Mouse (Mus musculus) induced T-regulatory cell, adult 2 months (primary cell): Measurements from ENCODE around the gene Zfp655.
"Not testable (repeated sequence)": the region's sequence is repeated elsewhere in the genome, so short reads cannot be mapped to it uniquely, and the experiment has no call there.

Experiments used
- DNase-seq: peaks from one replicate; pipeline ENCODE4 v3.0.0-alpha.2; 2012; ENCODE audit warnings: low read depth

Zfp655 gene

DNA sequence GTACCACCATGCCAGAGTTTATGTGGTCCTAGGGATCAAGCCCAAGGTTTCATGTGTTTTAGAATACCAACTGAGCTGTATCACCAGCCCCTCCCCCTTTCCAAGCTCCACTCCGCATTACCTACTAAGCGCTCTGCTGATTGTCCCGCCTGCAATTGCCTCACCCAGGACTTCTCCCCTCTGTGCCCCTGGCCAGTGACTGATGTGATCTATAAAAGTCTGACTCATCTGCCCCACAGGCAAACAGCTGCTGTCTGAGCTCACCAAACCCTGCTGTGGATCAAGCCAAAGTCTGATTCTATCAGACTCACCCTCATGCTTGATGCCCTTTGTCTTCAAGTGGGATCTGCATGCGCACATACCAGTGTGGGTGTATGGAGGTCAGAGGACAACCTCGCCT is 8.7 kb upstream of the Zfp655 start:
- no peak for DNase-seq

DNA sequence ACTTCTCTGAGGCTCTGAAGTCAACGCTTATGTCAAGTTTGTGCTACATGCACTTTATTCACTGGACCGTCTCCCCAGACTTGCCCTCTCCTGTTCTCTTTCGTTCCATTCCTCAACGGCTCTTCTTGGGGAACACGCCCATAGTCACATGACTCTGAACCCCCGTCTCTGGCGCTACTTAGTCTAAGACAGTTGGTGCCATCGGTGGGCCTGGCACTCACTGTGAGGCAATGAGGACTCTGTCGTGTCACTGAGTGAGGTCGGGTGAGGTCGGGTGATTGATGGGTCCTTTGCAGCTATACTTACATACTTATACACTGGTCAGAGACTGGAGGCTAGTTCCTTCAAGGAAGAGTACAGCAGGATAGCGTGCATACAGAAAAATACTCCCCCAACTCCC is 8.1 kb upstream of the Zfp655 start:
- no peak for DNase-seq

DNA sequence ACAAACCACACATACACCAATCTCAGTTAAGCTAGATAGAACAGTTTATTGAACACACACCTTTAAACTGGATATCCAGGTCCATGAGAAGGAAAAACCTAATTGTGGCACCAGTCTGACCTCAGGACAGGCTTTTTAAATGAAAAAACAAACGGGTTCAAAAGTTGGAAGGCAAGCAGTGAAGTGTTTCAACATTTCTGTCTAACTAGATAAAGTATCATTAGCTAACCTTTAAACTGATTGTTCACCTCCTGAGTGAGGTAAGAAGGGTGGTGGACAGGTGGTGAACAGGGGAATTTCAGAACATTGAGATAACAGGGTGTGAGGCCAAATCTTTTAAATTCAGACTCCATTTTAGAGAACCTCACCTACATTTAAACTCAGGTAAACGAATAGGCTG is 5.1 kb upstream of the Zfp655 start:
- no peak for DNase-seq

DNA sequence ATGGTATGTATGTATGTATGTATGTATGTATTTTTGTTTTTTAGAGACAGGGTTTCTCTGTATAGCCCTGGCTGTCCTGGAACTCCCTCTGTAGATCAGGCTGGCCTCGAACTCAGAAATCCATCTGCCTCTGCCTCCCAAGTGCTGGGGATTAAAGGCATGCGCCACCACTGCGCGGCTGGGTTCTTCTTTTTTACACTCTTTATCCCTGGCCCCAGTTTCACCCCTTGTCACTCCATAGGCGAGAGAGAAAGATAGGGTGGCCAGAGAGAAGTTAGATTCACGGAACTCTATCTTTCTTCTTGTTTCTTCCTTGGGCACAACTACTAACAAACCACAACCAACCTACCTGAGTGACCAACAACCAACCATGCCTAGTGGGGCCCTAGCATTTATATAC is 2.2 kb upstream of the Zfp655 start:
- DNase-seq: not testable (repeated sequence)

DNA sequence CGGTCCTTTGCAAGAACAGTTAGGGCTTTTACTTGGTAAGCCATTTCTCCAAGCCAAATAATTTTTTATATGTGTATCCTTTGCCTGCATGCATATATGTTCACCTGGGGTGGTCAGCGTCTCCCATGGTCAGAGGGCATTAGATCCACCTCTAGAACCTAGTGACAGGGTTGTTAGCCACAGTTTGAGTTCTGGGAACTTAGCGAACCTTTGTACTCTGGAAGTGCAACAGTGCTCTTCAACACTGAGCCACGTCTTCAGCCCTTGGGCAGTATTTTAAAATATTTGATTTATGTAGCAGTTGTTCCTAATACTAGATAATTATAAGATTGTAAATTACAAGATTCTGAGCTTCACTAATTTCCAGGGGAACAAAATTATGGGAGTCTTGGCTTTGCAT is 874 bp upstream of the Zfp655 start:
- DNase-seq: no peak

DNA sequence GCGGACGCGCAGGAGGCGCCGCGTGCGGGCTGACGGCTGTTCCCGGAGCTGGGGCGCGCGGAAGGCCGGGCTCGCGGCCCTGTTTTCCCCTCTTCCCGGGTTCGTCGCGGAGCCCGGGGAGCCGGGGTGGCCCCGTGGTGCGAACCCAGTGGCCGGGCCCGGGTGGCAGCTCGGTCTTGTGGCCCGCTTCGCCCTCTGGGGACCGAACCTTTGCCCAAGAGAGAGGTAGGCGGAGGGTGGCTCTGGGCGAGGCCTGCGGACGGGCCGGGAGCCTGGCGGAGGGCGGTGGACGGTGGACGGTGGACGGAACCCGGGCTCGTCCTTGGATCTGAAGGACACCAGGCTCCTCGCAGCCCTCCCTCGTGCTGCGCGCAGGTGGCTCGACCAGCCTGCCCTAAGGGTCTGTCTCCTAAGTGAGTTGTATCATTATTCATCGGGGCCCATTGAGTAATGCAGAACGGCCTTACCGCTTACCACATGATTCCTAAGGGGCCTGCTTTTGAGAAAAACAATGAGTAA is 437 bp downstream of the Zfp655 start:
- no peak for DNase-seq

DNA sequence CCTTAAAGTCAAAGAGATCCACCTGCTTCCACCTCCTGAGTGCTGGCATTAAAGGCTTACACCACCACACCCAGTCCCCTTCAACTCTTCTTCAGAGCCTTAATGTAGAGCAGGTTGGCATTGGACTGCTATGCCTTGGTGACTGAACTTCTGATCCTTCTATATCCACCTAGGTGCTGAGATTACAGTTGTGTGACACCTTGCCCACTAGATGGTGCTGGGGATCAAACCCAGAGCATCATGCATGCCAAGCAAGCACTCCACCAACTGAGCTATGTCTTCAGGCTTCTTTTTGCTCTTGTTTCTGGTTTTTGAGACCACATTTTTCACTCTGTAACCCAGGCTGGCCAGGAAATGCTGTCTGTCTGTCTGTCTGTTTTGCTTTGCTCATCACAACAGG is 3.1 kb downstream of the Zfp655 start:
- DNase-seq: peak; percentile 73

DNA sequence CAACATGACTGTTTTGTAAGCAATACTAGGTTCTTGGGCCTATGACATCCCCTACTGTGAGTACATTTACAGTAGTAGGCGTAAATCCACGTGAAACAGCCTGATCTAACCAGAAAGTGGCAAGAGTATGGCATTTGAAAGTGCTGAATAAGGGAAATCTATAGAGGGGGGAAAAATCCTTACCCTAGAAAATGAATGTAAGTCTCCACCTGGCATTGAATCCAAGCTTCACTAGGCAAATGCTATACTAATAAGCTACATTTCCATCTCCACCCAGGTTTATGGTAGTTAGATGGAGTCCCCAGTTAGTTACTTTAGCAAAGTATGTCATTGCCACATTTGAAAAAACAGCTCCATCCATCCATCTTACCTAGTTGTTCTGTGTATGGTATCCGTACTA is 18.0 kb downstream of the Zfp655 start:
- DNase-seq: no peak

DNA sequence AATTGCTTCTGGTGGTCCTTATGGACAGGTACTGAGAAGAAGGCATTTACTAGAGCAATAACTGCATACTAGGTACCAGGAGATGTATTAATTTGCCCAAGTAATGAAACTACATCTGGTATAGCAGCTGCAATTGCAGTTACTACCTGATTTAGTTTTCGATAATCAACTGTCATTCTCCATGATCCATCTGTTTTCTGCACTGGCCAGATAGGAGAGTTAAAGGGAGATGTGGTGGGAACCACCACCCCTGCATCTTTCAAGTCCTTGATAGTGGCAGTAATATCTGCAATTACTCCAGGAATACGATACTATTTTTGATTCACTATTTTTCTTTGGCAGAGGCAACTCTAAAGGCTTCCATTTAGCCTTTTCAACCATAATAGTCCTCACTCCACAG is 42.1 kb downstream of the Zfp655 start:
- not testable (repeated sequence) for DNase-seq

DNA sequence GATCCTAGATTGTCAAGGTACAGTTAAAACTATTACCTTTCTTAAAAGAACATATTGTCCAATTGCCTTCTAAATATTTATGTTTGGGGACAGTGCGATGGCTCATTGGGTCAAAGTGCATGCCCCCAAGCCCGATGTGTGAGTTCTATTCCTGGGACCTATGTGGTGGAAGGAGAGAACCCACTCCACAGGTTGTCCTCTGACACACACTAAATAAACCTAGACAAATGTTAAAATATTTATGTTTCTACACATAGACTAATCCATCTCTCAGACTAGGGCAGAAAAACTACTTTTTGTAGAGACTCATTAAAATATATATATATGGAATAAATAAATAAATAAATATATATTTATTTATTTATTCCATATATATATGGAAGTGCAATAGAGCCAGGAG is 48.4 kb downstream of the Zfp655 start:
- DNase-seq: no peak

DNA sequence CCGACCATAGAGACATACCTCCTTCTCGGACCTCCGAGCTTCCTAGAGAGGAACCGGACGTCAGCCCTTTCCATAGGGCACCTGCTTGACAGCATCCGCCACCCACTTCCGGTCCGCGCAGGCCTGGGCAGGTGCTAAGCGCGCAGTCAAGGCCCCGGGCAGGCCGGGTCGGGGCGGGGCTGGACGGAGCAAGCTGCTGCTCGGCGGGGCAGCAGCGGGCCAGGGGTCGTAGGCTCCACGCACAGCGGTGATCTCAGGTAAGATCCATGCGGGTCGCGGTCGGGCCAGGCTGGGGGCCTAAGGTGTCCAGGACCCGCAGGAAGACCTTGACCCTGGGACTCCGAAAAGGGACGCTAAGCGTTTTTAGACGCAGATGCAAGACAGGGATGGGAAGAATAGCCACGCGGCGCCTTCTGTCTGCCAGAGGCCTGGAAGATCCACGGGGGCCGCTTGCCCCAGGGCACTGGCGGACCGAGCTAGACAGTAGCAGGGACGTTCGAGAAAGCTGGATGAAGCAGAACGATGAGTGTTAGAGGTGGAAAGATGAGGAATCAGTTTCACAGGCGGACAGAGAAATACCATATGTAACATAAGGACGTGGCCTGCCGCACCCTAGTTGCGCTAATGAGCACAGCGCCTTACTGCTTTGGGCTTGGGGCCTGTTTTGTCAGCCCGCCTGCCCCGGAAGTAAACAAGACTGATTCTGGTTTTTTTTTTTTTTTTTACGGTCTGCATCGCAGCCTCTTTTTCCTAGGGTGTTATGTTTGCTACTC is 49.0 kb downstream of the Zfp655 start, which contains the start of gene Zscan25:
Gene Zscan25 (plus strand): TSS at position 130 of the 773 bp plus-strand sequence.
- DNase-seq: peak; percentile 92

DNA sequence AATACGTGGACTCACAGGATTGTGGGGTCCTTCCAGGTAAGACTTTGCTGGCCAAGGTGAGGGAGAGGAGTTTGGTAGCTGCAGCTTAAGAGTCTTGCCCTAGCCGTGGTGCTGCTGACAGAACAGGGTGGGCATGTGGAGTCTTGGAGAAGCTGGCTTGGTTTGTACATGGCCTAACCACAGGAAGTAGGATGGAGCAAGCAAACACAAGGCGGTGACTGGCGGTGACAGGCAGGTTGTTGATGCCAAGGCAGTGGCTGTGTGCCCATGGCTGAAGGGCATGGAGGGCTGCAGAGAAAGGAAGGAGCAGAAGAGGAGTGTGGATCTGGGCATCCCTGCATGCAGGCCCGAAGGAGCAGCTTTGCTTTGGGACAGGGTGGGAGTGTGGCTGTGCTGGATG is 56.9 kb downstream of the Zfp655 start:
- DNase-seq: no peak

DNA sequence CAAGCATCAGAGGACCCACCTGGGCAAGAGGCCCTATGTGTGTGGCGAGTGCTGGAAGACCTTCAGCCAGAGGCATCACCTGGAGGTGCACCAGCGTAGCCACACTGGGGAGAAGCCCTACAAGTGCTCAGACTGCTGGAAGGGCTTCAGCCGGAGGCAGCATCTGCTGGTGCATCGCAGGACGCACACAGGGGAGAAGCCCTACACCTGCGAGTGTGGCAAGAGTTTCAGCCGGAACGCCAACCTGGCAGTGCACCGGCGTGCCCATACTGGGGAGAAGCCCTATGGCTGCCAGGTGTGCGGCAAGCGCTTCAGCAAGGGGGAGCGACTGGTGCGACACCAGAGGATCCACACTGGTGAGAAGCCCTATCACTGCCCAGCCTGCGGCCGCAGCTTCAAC is 59.2 kb downstream of the Zfp655 start:
- no peak for DNase-seq

DNA sequence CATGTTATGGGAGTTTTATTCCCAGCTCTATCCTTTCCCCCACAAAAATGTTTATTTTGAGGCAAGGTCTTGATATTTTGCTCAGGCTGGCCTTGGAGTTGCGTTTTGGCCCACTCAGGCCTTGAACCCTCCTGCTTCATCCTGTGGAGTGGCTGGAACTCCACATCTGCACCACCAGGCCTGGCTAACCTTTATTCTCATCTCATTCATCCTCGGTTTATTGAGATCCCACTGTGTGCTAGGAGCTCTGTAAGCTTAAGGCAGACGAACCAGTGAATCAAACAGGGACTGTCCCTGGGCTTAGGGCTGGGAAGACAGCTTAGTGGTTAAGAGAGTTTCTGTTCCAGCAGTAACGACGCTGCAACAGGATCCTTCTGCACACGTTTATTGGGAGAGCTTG is 60.9 kb downstream of the Zfp655 start:
- DNase-seq: no peak
